Mouse (Mus musculus): ENCODE data around the gene Lrch4.
"Not testable (repeated sequence)": the region's sequence is repeated elsewhere in the genome, so short reads cannot be mapped to it uniquely, and the experiment has no call there.

- TF ChIP-seq CTCF (conservative IDR thresholded peaks at IDR 0.05; ENCODE audit: low read length) = peak; percentile 26; the same call in 1 of the 2 replicates
- TF ChIP-seq NANOG (IDR thresholded peaks at IDR 0.05; ENCODE audit: borderline replicate concordance, low read length) = not testable (repeated sequence)
Measured at GRCm38 (mm10) chr5:137614921-137615320, 14.0 kb upstream of the Lrch4 start.

All from E14TG2a.4 (cell line).